32 mouse cellular contexts compared by ENCODE assay signal in the genomic region with DNA sequence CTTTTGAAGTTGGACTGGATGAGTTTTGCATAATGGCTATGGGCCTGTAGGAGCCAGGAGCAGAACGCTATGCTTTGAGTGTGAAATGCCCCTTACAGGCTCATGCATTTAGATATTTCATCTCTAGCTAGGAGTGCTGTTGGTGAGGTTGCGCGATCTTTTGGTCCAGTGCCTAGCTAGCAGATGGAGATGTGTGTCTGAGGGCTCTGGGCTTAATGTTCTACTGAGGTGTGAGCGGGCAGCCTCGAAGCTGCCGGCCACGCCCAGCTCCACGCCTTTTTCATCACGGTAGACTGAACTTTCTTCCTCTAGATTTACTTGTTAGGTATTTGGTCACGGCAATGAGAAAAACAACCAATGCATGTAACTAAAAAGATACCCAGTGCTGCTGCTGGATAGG. TPM values are rescaled to one million over a fixed set of nuclear protein-coding genes. Genes with fewer than 3 reads are reported as not detected.
DNase-seq lines count a peak whose midpoint lies in the region; ATAC-seq lines count a peak whose summit lies in the region.
"Had no signal": no experiment of that assay in that cellular context is flagged by ENCODE, and none has a peak within 500 bp of the region (broad histone marks: within the 10 kb centered on the region; RNA-seq: fewer than 3 reads in every experiment).

No protein-coding gene starts in this region.

- H3K4me2 ChIP-seq in intestine, embryonic 16.5 days (ENCODE audit: low read depth, low read length), result no peak overlapping the region
- no peak overlapping the region for H3K4me2 ChIP-seq in heart, embryonic 12.5 days
- H3K4me2 ChIP-seq: heart, embryonic 11.5 days; liver, embryonic 15.5 days had no signal

- no peaks in the 10 kb centered on the region for H3K9me3 ChIP-seq in intestine, embryonic 16.5 days (ENCODE audit: control insufficient read depth, low read length)
- H3K9me3 ChIP-seq in heart, embryonic 12.5 days (replicated peaks), result no peaks in the 10 kb centered on the region
- H3K9me3 ChIP-seq: forebrain, embryonic 10.5 days; hindbrain, embryonic 10.5 days; liver, embryonic 15.5 days; midbrain, embryonic 10.5 days had no signal

- WGBS in intestine, embryonic 16.5 days, result 69% methylated on average over 10 of the region's 10 CpGs
- WGBS in heart, embryonic 12.5 days, result 85% methylated on average over 10 of the region's 10 CpGs

- no peak overlapping the region for H3K9ac ChIP-seq in intestine, embryonic 16.5 days (ENCODE audit: low read depth, low read length)
- H3K9ac ChIP-seq in heart, embryonic 12.5 days, result no peak overlapping the region
- H3K9ac ChIP-seq: liver, embryonic 15.5 days had no signal

- H3K27me3 ChIP-seq in intestine, embryonic 16.5 days (replicated peaks; ENCODE audit: control insufficient read depth, insufficient read depth, low read length), result no peaks in the 10 kb centered on the region
- H3K27me3 ChIP-seq in heart, embryonic 12.5 days (replicated peaks), result no peaks in the 10 kb centered on the region

- ATAC-seq in intestine, embryonic 16.5 days, result no peak
- no peak for ATAC-seq in heart, embryonic 12.5 days (ENCODE audit: insufficient number of reproducible peaks, low FRiP score)
- ATAC-seq: forebrain, embryonic 16.5 days; hindbrain, embryonic 16.5 days; lung, postnatal 0 days; midbrain, embryonic 16.5 days had no signal

- H3K27ac ChIP-seq in intestine, embryonic 16.5 days (ENCODE audit: low read length), result peak overlapping the region; percentile 64
- no peak overlapping the region for H3K27ac ChIP-seq in heart, embryonic 12.5 days (ENCODE audit: poor library complexity, severe bottlenecking)
- H3K27ac ChIP-seq: forebrain, embryonic 10.5 days; hindbrain, embryonic 10.5 days; left cerebral cortex, adult 2 months; liver, embryonic 15.5 days; macrophage; midbrain, embryonic 10.5 days had no signal

- H3K4me3 ChIP-seq in intestine, embryonic 16.5 days (ENCODE audit: low read length), result no peak overlapping the region
- no peak overlapping the region for H3K4me3 ChIP-seq in heart, embryonic 12.5 days
- H3K4me3 ChIP-seq: forebrain, embryonic 10.5 days; hindbrain, embryonic 10.5 days; left cerebral cortex, adult 2 months; liver, embryonic 15.5 days; midbrain, embryonic 10.5 days; myocyte had no signal

- no peaks in the 10 kb centered on the region for H3K36me3 ChIP-seq in intestine, embryonic 16.5 days (ENCODE audit: control insufficient read depth, insufficient read depth, low read length)
- H3K36me3 ChIP-seq in heart, embryonic 12.5 days, result no peaks in the 10 kb centered on the region
- H3K36me3 ChIP-seq: forebrain, embryonic 10.5 days; hindbrain, embryonic 10.5 days; liver, embryonic 15.5 days; midbrain, embryonic 10.5 days had no signal

- DNase-seq in cerebellum, postnatal 10 days, result peak; percentile 67
- DNase-seq in cerebellum, adult 9-10 months, result no peak
- peak; percentile 43 for DNase-seq in A20 (ENCODE audit: low read depth, low spot score)
- DNase-seq in kidney, postnatal 25 days, result peak; percentile 72 to 83
- DNase-seq in frontal cortex, postnatal 10 days (ENCODE audit: low spot score in 2 of 2), result no peak
- no peak for DNase-seq in T-cell, adult 2 months (ENCODE audit: low spot score)
- DNase-seq: adrenal gland, adult 2 months; gastrocnemius, postnatal 14 days; heart, adult 11 months; heart, postnatal 10 days; left cerebral cortex, postnatal 4 days; liver; right cerebral cortex, adult 18-20 months; thymus, postnatal 14 days had no signal

- H3K4me1 ChIP-seq in intestine, embryonic 16.5 days (ENCODE audit: control insufficient read depth, insufficient read depth, low read length), result peaks cover 16% of the 10 kb centered on the region; the same call in 1 of the 2 replicates
- peaks cover 7% of the 10 kb centered on the region; the same call in 1 of the 2 replicates for H3K4me1 ChIP-seq in heart, embryonic 12.5 days (replicated peaks)

RNA-seq across cellular contexts. Expression of gene Slc13a2, which starts 9.2 kb away (rescaled TPM):
- polyA plus RNA-seq in intestine, embryonic 16.5 days (2015; fragmentation: Nextera tagmentation; extraction: Ambion mirVana), result 4.6 and 6.7 TPM in 2 replicates
- polyA plus RNA-seq in heart, embryonic 12.5 days (2016; fragmentation: Nextera tagmentation; extraction: Ambion mirVana), result not detected in 2 replicates
- polyA plus RNA-seq: embryonic facial prominence, embryonic 11.5 days; forebrain, embryonic 10.5 days; forebrain, embryonic 16.5 days; heart, embryonic 11.5 days; hindbrain, embryonic 10.5 days; hindbrain, embryonic 16.5 days; midbrain, embryonic 10.5 days; midbrain, embryonic 16.5 days; neural tube, embryonic 14.5 days had no signal

RNA-seq across cellular contexts. Expression of gene Slc46a1, which starts 34.3 kb away (rescaled TPM):
- 11.0 and 12.8 TPM in 2 replicates for polyA plus RNA-seq in intestine, embryonic 16.5 days (2015; fragmentation: Nextera tagmentation; extraction: Ambion mirVana)
- polyA plus RNA-seq in heart, embryonic 12.5 days (2016; fragmentation: Nextera tagmentation; extraction: Ambion mirVana), result 6.0 and 7.3 TPM in 2 replicates

RNA-seq across cellular contexts. Expression of gene Foxn1, which starts 44.8 kb away (rescaled TPM):
- not detected in 2 replicates for polyA plus RNA-seq in intestine, embryonic 16.5 days (2015; fragmentation: Nextera tagmentation; extraction: Ambion mirVana)
- not detected in 2 replicates for polyA plus RNA-seq in heart, embryonic 12.5 days (2016; fragmentation: Nextera tagmentation; extraction: Ambion mirVana)
- polyA plus RNA-seq: forebrain, embryonic 10.5 days; forebrain, embryonic 16.5 days; hindbrain, embryonic 10.5 days; hindbrain, embryonic 16.5 days; kidney, postnatal 0 days; liver, embryonic 15.5 days; lung, postnatal 0 days; macrophage; midbrain, embryonic 10.5 days; midbrain, embryonic 16.5 days; neural tube, embryonic 14.5 days; testis, adult 2 months had no signal

Comparison
In these comparisons a context has a peak if more than half of its experiments do, and no peak if none do; other contexts are left out.
1. DNase-seq: peak in cerebellum, postnatal 10 days (2 of 2), A20 (single experiment) and kidney, postnatal 25 days (2 of 2); none in cerebellum, adult 9-10 months (single experiment), frontal cortex, postnatal 10 days (0 of 2) and T-cell, adult 2 months (single experiment).